Mouse (Mus musculus) hematopoietic multipotent progenitor cell, adult 10-12 weeks (in vitro differentiated cells): ENCODE measurements around the gene F10. TPM values are rescaled to one million over a fixed set of nuclear protein-coding genes. Genes with fewer than 3 reads are reported as not detected.

Experiments used
- polyA plus RNA-seq: library from polyadenylated mRNA; stranded (reverse); fragments of >175 nt; gene quantifications from 2 replicates; pipeline ENCODE4 v1.2.3, GENCODE M21; 2012; ENCODE audit warnings: low replicate concordance

F10 gene
- polyA plus RNA-seq: 0.93 and 7.8 TPM in 2 replicates

GRCm38 (mm10) chr8:13037015-13037414 lies at the start of gene F10:
F10 (plus strand) TSS chr8:13037308.

DNA sequence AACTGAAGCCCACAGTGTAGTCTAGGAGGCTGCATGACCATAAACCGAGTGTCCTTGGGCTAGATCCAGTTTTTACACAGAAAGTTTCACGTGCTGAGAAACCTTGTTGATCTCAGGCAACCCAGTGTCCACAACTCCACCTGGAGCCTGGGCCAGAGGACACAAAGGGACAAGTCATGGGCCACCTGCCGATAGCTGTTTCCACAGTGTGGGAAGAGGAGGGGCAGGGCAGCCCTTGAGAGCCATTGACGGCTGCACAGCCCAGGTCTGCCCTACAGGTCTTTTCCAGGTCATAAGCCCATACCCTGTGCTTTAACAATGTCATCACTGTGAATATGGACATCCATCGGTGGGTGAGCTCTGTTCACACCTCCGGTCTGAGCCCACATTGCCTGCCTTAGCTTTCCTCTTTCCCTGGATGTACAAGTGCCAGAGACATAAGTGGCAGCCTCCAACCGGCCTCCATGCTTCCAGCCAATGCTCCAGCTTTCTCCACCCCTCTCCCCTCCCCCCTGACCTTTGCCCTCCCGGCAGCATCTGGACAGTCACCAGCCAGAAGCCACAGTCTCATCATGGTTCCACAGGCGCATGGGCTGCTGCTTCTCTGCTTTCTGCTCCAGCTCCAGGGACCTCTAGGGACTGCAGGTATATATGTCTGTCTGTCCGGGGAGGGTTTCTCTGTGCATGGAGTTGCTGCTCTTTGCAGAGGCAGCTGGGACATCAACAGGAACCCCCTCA lies 11.5 kb upstream of the F10 start, which contains the start of gene F7:
Gene F7 (plus strand): TSS at position 548 of the 738 bp plus-strand sequence.

DNA sequence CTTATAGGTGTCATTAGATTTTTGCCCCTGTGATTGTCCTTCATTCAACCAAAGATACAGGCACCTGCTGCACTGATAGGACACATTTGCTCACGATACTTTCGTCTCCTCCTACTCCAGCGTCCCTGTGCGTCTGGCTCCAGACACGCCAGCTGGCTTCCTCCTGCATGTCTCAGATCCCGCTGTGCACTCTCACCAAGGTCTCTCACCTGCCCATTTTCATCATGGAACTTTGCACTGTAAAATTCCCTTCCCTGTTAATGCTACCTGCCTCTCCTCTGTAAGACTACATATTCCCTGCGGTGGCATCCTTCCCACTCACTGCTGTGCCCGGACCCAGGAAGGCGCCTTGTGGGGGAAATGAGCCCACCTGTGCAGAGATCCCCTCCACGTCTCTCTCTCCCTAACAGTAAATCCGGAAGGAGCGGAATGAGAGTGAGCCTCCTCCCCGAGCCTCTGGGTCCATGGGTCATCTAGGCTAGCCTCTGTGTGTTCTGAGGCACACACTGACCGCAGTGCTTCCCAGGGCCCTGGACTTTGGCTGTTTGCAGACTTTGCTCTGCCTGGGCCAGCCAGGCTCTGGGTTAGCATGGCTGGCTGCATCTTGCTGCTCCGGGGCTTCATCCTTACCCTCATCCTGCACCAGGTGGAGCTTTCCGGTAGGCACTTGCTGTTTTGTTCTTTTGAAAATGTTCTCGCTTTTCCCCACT lies 23.5 kb downstream of the F10 start, which contains the start of gene Proz:
Gene Proz (plus strand): TSS at position 474 of the 710 bp plus-strand sequence.

GRCm38 (mm10) chr8:13105087-13105881 lies 68.2 kb downstream of the F10 start, which contains the start of the genes Pcid2 and Cul4a:
Pcid2 (minus strand) TSS chr8:13105459.
Cul4a (plus strand) TSS chr8:13105621.

Other genes starting within 250 kb of the F10 start
- gene Mcf2l, start 163.5 kb upstream of the F10 start, polyA plus RNA-seq: 1.0 and 4.4 TPM in 2 replicates
- gene F7, start 11.3 kb upstream of the F10 start, polyA plus RNA-seq: 0.10 TPM in 1 of 2 replicates, not detected in the other
- gene Proz, start 23.6 kb downstream of the F10 start, polyA plus RNA-seq: 0.10 TPM in 1 of 2 replicates, not detected in the other
- gene Pcid2, start 68.2 kb downstream of the F10 start, polyA plus RNA-seq: 7.1 and 13.0 TPM in 2 replicates
- gene Cul4a, start 68.3 kb downstream of the F10 start, polyA plus RNA-seq: 20.2 and 40.9 TPM in 2 replicates
- gene Lamp1, start 121.9 kb downstream of the F10 start, polyA plus RNA-seq: 187 and 252 TPM in 2 replicates
- 0.21 and 0.47 TPM in 2 replicates for gene Grtp1, start 163.3 kb downstream of the F10 start, polyA plus RNA-seq
- gene Adprhl1, start 216.9 kb downstream of the F10 start, polyA plus RNA-seq: 0.04 and 0.10 TPM in 2 replicates